Mouse (Mus musculus): ENCODE results near the gene Cdk5. TPM values are rescaled to one million over a fixed set of nuclear protein-coding genes. Genes with fewer than 3 reads are reported as not detected.

Cdk5 gene
- total RNA-seq, 2 experiments from 2014 or later: 10.6 to 11.8 TPM

DNA sequence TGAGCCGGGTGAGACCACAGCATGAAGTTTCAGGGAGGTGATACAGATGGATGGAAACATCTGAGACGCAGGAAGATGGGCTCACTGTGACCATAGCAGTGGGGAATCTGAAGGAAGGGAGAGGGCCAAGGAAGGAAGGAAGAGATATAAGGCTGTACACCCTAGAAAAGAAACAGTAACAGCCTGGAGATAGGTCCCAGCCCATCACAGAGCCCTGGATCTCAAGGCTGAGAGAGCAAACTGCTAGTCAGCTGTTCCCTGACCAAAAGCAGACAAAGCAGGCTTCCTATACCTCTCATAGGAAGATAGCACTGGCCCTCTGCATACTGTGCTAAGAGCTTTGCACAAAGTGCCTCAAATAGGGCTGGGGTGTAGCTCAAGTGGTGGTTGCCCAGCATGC lies 44.6 kb downstream of the Cdk5 start:
- Histone ChIP-seq H3K27ac (no peak overlapping the region), H3K4me3 (no peak overlapping the region)
- intact Hi-C loops (cut with DNase I): no loop called here
- TF ChIP-seq CTCF (IDR thresholded peaks at IDR 0.05): no peak
- no peak for DNase-seq

- H3K4me3 ChIP-seq: no peak overlapping the region
- H3K27ac ChIP-seq: no peak overlapping the region
- DNase-seq: no peak
- no peak for TF ChIP-seq CTCF (IDR thresholded peaks at IDR 0.05)
- intact Hi-C loops (cut with DNase I): no loop called here
Observed at GRCm38 (mm10) chr5:24374666-24375328, 48.5 kb downstream of the Cdk5 start.

DNA sequence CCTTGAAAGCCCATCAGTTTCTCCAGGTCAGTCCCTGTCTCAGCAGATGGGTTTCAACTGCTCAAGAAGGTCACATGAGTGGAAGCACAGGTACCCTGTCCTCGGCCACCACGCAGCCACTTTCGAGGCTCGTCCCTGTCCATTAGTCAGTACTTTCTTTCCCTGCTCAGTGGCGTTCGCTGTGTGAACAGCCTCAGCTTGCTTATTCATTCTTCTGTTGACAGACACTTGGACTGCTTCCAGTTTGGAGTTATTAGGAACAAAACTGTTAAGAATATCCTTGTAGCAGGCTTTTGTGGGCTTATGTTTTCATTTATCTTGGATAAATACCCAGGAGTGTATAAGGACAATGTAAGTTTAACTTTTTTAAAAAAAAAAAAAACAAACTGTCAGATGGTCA lies 49.1 kb downstream of the Cdk5 start:
- no peak for TF ChIP-seq CTCF (IDR thresholded peaks at IDR 0.05)
- no peak overlapping the region for H3K4me3 ChIP-seq
- H3K27ac ChIP-seq: no peak overlapping the region
- DNase-seq: no peak
- intact Hi-C loops (cut with DNase I): no loop called here

DNA sequence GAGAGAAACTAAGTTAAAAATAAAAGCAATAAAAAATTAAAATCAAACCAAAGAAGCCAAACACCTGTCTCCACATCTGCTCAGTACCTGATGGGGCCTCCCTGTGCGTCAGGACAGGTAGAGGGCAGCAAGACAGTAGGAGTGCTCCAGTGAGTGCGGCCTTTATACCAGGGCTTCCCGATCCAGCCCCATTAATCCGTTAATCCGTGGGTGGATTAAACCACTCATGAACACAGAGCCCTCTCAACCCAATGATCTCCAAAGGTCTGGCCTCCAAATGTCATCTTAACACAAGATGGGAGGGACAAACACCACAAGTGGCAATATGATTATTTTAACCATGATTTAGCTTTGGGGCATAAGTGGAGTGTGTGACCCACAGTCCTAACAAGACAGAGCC lies 49.5 kb downstream of the Cdk5 start:
- DNase-seq: no peak
- no peak for TF ChIP-seq CTCF (IDR thresholded peaks at IDR 0.05)
- Histone ChIP-seq H3K4me3 (no peak overlapping the region), H3K27ac (no peak overlapping the region)
- intact Hi-C loops (cut with DNase I): no loop called here

DNA sequence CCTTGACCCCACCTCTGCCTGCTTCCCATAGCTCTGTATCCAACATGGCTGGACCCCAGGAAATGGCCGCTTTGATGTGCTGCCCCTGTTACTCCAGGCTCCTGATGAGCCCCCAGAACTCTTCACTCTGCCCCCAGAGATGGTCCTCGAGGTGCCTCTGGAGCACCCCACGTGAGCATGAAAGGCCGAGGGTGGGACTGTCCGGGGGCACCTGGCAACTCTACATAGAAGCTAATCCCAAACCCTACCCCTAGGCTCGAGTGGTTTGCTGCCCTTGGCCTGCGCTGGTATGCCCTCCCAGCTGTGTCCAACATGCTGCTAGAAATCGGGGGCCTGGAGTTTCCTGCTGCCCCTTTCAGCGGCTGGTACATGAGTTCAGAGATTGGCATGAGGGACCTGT lies 53.6 kb downstream of the Cdk5 start:
- TF ChIP-seq CTCF (IDR thresholded peaks at IDR 0.05): no peak
- no peak overlapping the region for H3K27ac ChIP-seq
- no peak overlapping the region for H3K4me3 ChIP-seq
- no peak for DNase-seq
- intact Hi-C loops (cut with DNase I): no loop called here

Other genes starting within 250 kb of the Cdk5 start
- gene Kcnh2, start 71.9 kb downstream of the Cdk5 start, total RNA-seq (2021): 1 to 10 TPM; 1.4 to 2.2 TPM
- gene Nos3, start 58.7 kb downstream of the Cdk5 start, total RNA-seq (2021): 1 to 10 TPM; 5.0 to 7.1 TPM
- under 1 TPM in 1 of 2 experiments, not detected in 1; 0.06 TPM for gene Atg9b, start 31.4 kb downstream of the Cdk5 start, total RNA-seq (2021)
- 10 to 100 TPM; 37.0 to 39.8 TPM for gene Abcb8, start 29.9 kb downstream of the Cdk5 start, total RNA-seq (2021)
- under 1 TPM; 0.47 to 0.54 TPM for gene Asic3, start 10.1 kb downstream of the Cdk5 start, total RNA-seq (2021)
- 10 to 100 TPM; 14.4 to 16.7 TPM for gene Slc4a2, start 307 bp upstream of the Cdk5 start, total RNA-seq (2021)
- 100 to 1,000 TPM; 163 to 214 TPM for gene Fastk, start 21.8 kb upstream of the Cdk5 start, total RNA-seq (2021)
- 10 to 100 TPM; 18.1 to 22.2 TPM for gene Tmub1, start 24.3 kb upstream of the Cdk5 start, total RNA-seq (2021)
- 10 to 100 TPM; 67.8 to 71.0 TPM for gene Agap3, start 28.6 kb upstream of the Cdk5 start, total RNA-seq (2021)
- not detected for gene Gbx1, start 103.7 kb upstream of the Cdk5 start, total RNA-seq (2021)
- gene Asb10, start 117.4 kb upstream of the Cdk5 start, total RNA-seq (2021): 100 to 1,000 TPM; 101 to 107 TPM
- gene 4931409K22Rik, start 133.3 kb upstream of the Cdk5 start, total RNA-seq (2021): not detected
- 100 to 1,000 TPM; 105 to 117 TPM for gene Abcf2, start 153.9 kb upstream of the Cdk5 start, total RNA-seq (2021)
- 10 to 100 TPM in 1 of 2 experiments, 1 to 10 TPM in 1; 6.4 to 10.1 TPM for gene Chpf2, start 163.2 kb upstream of the Cdk5 start, total RNA-seq (2021)
- 100 to 1,000 TPM; 172 to 203 TPM for gene Smarcd3, start 200.9 kb upstream of the Cdk5 start, total RNA-seq (2021)

All from gastrocnemius, adult 2 months (tissue).